Mouse (Mus musculus): ENCODE results near the gene Nfe2.

Nfe2 gene

DNA sequence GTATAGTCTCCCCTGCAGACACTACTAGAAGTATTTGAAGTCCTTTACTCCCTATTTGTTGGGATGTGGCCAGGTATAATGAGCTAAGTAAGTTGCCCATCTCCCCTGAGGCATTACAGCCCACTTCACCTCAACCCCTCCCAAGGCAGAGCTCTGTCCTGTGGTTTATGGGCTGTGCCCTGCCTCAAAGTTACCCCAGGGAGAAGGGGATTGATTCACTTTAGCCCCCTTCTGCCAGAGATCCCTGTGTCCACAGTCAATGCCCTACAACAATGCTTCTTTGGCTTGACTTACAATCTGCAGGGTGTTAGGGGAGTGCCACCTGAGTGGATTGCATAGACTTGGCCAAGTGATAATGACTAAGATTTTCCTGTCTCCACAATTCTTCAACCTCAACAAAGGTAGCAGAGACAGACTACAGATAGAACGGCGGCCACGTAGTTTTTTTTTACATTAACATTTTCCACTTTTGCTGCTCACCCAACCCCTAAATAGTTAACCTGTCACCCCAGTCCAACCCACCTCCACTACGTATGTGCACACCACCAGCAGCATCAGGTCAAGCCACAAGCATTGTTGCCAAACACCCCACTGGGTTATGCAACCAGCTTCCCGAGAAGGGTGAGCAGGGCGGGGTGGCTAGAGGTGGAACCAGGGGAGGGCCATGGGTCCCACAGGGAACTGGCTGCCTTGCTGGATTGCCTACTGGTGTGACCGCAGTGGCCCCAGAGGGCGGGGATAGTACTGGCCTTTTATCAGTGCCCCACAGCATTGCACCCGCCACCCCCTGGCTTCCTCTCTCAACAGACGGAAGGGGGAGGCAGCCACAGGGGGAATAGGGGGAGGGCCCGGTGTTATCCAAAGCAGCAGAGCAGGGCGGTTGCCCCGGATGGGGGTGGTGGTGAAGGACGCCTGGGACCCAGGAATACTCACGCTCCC lies at the start of gene Nfe2:
TSS of gene Nfe2 (minus strand) at position 614 of the 939 bp plus-strand sequence.
- DNase-seq (ENCODE audit: low read depth): peak; percentile 56

DNA sequence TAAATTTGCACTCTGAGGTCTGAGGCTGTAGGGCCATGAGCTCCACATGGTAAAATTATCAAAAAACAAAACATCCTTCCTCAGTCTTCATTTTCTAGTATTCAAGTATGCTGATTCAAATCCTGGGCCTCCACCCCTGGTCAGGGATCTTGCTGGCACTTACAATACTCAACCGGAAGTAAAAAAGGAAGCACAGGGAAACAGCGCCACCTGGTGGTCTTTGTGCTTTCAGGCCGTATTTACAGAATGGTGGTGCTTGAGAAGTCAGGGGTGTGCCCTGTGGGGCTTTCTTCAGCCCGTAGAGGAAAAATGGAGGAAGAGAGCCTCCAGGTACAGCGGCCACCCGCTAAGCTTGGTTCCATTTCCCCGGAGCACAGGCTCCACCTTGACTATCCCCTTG lies 48.9 kb upstream of the Nfe2 start:
- DNase-seq (ENCODE audit: low read depth): peak; percentile 98

DNA sequence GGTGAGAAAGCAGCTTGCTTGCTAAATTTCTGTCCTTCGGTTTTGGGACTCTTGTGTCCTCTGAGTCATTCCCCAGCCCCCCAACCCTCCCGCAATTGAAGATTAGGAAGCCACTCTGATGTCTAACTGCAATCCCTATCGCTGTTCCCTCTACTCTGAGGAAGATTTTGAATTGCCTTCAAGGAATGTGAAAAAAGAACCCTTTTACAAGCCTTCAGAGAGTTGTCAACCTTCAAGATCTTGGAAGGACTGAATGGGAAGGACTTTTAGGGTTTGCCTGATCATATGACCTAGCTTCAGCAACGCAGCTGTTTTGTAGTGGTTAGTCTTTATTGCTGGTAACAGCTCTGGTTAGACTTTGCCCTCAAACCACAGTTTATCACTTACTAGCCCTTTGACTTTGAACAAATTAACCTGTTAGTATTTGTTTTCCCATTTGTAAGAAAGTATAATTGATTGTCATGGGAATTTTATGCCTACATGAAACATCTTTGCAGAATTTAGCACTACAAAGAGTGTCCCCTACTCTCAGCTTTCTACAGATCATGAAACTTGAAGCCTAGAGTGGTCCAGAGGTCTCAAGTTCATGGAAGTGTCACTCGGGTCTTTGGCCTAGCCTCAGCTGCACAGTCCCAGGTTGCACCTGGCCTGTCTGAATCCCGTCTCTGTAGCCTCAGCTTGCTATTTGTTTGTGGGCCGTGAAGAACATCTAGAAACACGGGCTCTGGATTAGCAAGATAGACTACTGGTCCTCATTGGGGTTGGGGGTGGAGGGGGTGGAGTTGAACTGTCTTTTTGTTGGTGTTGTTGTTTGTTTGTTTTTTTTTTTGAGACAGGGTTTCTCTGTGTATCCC lies 47.8 kb upstream of the Nfe2 start:
- DNase-seq (ENCODE audit: low read depth): peak; percentile 56

DNA sequence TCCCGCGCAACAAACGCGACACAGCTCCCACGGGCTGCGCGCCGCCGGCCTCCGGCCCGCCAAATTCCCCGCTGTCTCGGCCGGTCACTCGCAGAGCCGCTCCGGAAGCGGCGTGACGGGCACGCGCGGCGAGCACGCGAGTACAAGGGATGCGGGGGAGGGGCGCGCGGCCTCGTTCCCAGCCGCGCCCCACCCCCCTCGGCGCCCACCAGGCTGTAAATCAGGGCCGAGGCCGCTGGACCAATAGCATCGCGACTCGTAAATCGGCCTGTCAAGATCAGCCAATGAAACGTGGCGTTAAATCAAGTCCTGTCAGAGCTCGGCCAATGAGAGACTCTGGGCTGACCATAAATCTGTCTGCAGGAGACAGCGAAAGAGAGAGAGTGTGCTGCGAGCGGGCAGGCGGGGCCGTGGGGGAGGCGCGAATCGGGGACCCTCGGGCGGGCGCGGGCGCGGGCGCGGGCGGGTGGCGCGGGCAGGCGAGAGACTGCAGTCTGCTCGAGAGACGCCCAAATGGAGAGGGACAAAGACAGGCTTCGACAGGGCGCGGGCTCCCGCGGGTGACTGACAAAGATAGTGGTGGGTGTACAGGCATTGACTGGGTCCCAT lies 47.0 kb upstream of the Nfe2 start:
- DNase-seq (ENCODE audit: low read depth): peak; percentile 99

DNA sequence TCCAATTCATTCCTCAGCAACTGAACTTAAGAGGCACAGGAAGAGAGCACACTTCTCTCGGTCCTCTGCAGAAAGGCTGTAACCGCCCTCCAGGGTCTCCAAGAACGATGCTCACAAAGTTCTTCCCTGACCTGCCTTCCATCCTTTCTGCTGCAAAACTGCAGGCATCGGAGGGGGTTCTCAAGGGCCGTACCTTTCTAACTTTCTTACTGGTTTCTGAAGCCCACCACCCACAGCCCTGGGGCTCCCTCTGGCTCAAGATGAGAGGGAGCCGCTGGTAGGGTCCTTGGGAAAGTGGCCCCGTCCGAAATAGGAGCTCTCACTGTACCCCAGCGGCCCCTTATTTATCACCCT lies 46.4 kb upstream of the Nfe2 start:
- no peak for DNase-seq (ENCODE audit: low read depth)

DNA sequence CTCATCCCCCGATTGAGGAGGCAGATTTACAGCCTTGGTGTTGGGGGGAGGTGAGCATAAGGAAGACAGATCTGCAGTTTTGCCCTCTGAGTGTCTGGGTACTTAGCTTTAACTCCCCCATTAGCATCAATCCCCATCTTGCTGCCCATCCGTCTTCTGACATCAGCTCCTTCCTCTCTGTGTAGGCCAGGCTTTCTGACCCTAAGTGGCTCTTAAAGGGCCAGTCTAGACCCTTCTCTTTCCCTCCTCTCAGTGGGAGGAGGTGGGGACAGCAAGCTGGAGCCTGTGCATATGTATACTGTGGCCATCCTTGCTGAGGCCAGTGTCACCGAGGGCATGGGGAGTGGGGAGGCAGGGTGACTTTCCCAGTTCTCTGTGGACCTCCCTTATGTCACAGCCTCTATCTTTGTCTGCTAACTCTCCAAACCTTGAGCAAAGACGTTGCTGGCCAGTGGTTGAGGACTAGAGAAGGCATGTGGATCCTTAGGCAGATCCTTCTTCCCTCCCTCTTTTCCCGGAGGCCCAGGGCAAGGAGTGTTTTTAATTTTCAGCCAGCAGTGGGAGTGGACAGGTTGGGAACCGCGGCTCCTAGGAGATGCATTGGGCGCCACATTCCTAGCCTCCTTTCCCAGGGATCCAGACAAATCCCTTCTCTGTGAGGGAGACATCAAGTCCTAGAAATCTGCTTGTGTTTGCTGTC lies 45.9 kb upstream of the Nfe2 start:
- peak; percentile 88 for DNase-seq (ENCODE audit: low read depth)

DNA sequence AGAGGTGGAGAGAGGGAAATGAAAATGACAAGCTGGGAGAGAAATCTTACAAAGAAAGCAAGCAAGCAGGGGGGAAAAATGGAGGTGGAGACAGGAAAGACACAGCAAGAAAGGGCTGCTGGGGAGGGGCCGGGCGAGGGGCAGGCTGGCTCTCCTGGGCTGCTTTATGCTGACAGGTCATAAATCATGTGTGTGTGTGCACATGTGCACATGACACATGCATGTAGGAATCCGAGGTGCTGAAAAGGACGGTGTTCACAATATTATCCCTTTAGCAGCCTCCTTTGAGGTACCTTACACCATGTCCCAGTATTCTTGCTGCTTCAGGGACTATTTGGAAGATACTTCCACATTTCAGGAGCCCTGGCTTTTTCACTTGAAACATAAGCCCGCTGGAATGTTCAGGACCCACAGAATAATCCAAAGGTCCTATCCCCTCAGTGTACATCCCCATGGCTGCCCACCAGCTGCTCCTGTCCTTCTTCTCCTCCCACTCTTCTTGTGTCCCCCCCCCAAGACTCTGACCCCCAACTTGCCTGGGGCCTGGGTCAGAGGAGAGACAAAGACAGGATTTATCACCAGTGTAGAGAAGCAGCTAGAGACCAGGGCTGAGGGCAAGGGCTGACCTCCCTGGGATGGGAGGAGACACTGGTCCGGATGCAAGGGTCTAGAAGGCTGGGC lies 44.3 kb upstream of the Nfe2 start:
- DNase-seq (ENCODE audit: low read depth): peak; percentile 76

DNA sequence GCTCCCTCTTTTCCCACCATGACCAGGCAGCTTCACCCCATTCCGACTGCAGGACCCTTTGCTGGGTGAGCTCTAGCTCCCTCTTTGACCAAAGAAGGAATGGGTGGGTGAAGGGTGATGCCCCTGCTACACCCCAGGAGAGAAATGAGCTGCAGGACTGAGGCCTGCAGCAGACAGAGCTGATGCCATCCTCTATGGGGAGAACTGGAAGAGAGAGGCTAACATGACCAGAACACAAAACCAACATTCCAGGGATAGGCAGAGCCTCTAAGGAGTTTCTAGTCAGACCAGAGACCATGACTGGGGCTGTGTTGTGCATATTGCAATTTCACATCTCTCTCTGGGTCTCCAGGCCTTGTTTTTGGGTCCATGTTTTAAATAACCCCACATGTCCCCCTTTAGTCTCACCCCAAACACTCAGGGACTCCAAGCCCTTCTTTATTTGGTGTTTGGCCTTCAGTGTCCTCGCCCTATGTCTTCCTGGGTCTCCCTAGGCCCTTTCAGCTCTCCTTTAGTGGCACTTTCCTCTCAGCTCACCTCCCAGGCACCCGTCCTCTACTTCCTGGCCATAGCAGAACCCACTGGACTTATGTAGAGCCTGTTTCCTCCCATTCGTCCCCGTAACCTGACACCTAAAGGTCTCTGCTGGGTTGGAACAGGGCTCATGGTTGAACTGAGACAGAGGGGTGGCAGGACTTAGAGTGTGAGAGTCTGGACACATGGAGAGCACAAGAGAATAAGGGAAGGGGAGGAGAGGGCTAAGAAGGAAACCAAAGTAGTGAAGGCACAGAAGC lies 43.5 kb upstream of the Nfe2 start:
- no peak for DNase-seq (ENCODE audit: low read depth)

DNA sequence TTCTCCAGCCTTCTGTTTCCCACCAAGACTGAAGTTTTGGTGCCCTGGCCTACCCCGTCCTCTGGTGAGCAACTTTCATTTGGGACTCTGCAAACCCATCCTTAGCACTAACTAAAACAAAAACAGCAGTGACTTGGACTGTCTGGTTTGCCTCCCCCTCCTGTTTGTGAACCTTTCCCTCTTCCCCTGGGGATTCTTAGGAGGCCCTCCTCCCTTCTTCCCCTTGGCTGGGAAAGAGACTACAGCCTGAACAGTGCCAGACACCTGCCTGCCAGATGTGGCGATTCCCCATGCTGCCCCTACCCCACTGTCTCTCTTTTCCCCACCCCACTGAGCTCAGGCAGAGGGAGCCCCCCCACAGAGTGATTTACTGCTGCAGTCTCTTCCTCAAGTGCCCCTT lies 42.8 kb upstream of the Nfe2 start:
- peak; percentile 94 for DNase-seq (ENCODE audit: low read depth)

DNA sequence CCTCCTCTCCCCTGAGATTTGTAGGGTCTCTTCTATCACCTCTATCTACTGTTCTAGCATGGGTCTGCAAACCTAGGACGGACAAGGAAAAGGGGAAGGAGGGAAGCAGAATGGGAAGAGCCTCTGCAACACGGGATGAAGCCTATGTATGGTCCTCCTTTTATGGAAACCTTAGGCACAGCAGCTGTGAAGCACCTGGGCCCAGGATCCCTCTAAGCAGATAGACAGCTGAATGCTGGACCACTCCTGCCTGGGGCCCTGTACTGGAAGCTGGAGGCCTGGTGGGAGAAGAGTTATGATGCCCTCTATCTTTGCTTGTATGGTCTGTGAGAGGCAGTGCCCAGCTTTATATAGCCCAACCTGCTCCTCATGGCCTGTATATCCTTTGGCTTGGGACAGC lies 42.4 kb upstream of the Nfe2 start:
- DNase-seq (ENCODE audit: low read depth): no peak

DNA sequence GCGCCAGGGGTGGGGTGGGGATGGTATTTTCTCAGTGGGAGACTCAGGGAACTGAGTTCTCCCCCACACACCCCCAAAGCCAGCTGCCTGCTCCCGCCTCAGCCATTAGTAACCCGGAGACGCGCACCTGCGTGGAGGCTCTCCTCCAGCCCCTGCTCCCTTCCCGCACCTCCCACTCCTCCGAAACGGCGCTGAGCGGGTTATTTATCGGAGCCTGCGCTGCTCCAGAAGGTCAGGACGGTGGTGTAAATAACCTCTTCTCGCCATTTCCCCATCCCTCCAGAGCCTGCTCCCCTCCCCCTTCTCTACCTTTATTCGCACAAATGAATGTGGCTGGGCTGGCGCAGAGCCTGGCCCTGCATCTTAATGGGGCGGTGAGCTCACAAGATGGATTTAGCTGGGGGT lies 41.9 kb upstream of the Nfe2 start:
- DNase-seq (ENCODE audit: low read depth): peak; percentile 72

DNA sequence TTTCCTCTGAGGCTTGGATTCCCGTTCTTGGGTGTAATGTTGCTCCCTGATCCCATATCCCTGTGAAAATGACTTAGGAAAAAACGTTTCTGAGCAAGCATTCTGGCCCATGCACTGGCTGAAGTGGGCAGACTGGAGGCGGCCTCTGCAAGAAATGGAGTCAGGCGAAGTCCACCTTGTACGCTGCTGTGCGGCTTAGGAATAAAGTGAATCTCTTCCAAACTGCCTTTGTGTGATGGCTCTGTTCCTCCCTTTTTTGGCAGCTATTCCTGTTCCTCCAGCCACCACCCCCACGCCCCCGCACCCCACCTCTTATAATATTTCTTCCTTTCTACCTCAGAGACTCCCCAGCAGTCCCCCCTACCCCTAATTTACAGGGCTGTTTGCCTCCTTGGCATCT lies 41.4 kb upstream of the Nfe2 start:
- DNase-seq (ENCODE audit: low read depth): no peak

DNA sequence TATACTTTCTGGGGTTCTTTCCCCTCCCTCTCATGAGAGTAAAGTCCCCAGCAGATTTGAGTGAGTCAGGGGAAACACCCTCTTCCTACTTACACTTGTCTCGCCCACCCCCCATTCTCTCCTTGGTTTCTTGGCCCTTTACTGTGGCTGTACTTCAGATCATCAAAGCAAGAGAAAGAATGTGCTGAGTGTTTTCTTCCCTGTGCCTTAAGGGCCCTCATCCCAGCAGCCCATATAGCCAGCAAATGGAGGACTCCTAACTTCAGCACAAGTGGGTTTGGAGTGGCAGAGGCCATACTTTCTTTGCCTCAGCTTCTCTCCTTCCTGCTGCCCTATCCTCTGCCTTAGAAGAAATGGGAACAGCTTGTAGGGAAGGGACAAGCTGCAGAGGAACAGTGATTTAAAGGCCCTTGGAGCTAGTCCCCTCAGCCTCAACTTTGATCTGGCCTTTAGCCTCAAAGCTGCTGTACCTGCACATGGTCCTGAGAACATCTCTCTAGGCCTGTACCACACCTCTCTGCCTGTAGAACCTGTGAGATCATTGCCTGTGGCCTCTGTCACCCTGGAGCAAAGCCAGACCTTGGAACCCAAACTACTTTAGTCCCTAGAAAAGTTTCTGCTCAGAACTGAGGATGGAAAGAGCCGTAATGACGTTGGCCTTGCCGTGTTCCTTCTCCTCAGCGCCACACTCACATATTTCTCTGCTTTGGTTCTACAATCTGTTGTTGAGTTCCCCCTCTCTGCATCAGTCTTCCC lies 40.8 kb upstream of the Nfe2 start:
- no peak for DNase-seq (ENCODE audit: low read depth)

DNA sequence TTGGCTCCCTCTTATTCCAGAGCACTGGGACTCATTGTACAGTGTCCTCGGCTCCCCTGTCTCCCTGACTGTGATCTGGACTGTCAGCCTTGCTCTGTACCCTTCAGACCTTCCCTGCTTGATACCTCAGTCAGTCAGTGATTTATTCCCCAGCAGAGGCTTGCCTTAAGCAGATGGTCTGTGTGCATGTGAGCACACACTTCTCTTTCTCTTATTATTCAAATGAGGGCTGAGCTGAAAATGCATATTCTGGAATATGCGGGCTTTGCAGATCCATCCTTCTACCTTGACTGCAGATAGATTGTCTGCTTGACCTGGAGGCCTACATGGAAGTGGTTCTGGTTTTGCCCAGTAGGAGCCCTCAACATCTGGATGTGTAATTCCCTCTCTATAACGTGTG lies 39.8 kb upstream of the Nfe2 start:
- no peak for DNase-seq (ENCODE audit: low read depth)

DNA sequence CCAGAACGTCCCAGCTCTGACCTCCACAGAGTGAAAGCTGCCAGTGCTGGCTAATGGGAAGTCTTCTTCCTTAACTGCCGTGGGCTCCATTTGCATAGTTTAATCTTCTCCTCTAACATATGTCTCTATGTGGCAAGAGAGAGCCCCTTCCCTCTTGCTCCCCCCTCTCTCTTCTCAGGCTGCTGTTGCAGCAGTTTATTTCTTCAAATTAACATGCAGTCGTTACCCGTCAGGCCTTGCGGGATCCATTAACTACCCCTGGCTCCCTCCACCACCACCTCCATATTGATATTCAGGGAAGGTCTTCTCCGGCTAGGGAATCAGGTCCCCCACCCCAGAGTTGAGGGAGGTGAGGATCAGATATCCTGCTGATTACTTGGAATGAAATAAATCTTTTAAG lies 39.1 kb upstream of the Nfe2 start:
- no peak for DNase-seq (ENCODE audit: low read depth)

DNA sequence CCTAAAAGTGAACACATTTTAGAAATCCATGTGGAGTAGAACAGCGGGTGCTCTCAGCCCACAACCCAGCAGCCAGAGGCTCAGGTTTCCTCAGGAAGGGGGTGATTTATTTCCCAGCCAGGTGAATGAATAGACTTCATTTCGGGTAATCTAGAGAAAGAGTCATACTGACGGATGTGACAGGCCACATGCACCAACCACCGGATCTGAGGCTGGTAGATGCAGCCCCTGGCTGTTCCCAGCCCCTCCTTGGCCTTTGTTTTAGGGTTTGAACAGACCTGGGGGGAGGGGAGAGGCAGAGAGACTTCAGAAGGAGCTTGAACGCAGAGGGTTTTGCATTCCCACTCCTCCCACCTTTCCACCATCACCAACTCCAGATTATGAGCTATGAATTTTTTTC lies 37.6 kb upstream of the Nfe2 start:
- no peak for DNase-seq (ENCODE audit: low read depth)

DNA sequence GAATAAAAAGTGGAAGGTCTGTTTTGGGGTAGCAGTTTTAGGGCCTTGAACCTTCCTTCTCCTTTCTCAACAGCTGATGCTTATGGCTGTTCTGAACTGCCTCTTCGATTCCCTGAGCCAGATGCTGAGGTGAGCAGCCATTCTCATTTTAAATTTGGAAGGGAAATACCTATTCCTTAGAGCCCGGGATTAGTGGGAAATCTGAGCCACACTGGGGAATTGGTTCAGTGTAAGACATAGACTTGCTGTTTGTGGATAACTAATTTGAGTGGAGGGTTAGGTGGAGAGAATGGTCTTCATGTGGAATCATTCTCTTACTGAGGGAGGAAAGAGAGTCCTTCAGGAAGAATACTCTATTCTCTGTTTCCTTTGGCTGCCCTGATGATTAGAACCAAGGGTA lies 36.4 kb upstream of the Nfe2 start:
- no peak for DNase-seq (ENCODE audit: low read depth)

DNA sequence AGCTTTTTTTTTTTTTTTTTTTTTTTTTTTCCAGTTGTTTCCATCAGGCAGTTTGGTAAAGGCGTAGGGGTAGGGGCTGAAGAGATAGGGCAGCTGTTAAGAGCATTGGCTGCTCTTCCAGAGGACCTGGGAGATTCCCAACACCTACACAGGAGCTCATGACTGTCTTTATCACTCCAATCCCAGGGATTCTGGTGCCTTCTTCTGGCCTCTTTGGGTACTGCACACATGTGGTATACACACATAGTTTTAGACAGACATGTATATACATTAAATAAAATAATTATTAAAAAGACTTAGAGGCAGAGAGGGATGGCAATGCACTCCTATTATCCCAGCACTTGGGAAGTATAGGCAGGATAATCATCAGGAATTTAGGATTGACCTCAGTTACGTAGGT lies 35.2 kb upstream of the Nfe2 start:
- peak; percentile 57 for DNase-seq (ENCODE audit: low read depth)

DNA sequence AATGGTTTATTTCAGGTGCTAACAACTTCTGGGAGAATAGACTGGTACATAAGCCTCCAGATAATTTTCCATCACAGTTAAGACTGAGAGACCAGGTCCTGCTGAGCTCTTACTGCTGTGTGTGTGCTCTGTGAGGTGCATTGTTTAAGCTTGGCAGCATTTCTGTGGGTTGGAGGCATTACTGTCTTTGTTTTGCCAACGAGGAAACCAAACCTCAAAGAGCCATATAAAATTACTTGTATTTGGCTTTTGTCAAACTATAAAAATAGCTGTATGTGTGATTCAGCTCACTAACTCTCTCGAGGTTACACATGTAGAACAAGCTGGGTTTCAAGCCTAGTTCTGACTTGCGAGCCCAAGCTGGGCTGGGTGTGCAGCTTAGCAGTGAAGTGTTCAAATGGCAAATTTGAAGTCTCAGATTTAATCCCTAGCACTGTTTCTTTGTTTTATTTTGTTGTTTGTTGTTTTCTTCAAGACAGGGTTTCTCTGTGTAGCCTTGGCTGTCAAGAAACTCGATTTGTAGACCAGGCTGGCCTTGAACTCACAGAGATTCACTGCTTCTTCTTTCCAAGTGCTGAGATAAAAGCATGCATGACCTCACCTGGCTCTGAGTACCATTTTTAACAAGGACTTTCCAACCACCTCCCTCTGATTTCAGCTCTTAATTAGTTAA lies 34.6 kb upstream of the Nfe2 start:
- DNase-seq (ENCODE audit: low read depth): peak; percentile 80

Measured in NIH3T3 (cell line).